Mouse (Mus musculus) liver, embryonic 13.5 days (tissue): ENCODE data around the gene Asb13. TPM values are rescaled to one million over a fixed set of nuclear protein-coding genes. Genes with fewer than 3 reads are reported as not detected.

Experiments used
- ATAC-seq: fragments of 200-750 bp; cut with Nextera tagmentation; 2 replicates; pipeline ENCODE4 v1.8.0; 2017; ENCODE audit warnings: low read depth, mild to moderate bottlenecking, moderate number of reproducible peaks, moderate library complexity
- DNase-seq: peaks from one replicate; pipeline ENCODE4 v3.0.0; 2022
- H3K27ac ChIP-seq: fragments of 300-500 bp; sonication (generic); 2 replicates; pipeline ENCODE4 v1.5.1; 2015; ENCODE audit warnings: moderate library complexity, mild to moderate bottlenecking, inconsistent platforms
- H3K27me3 ChIP-seq: fragments of 300-500 bp; sonication (generic); 2 replicates; pipeline ENCODE4 v1.6.1; 2015; ENCODE audit warnings: mild to moderate bottlenecking, inconsistent platforms
- H3K36me3 ChIP-seq: fragments of 300-500 bp; sonication (generic); 2 replicates; pipeline ENCODE4 v1.6.1; 2015; ENCODE audit warnings: mild to moderate bottlenecking, inconsistent platforms
- H3K4me1 ChIP-seq: fragments of 300-500 bp; sonication (generic); replicated peaks from 2 replicates; pipeline ENCODE4 v1.6.1; 2015; ENCODE audit warnings: inconsistent platforms
- H3K4me2 ChIP-seq: fragments of 300-500 bp; sonication (generic); 2 replicates; pipeline ENCODE4 v1.6.1; 2015; ENCODE audit warnings: inconsistent platforms, mild to moderate bottlenecking, moderate library complexity
- H3K4me3 ChIP-seq: fragments of 300-500 bp; sonication (generic); replicated peaks from 2 replicates; pipeline ENCODE4 v1.5.1; 2015; ENCODE audit warnings: mild to moderate bottlenecking, inconsistent platforms
- H3K9ac ChIP-seq: fragments of 300-500 bp; sonication (generic); 2 replicates; pipeline ENCODE4 v1.6.1; 2015; ENCODE audit warnings: mild to moderate bottlenecking, inconsistent platforms
- H3K9me3 ChIP-seq: fragments of 300-500 bp; sonication (generic); replicated peaks from 2 replicates; pipeline ENCODE4 v1.6.1; 2016; ENCODE audit warnings: inconsistent platforms
- WGBS: fragments of 180-500 bp; shearing (Covaris S2); methylation state at CpG from one replicate; pipeline ENCODE4 v1.1.7; 2015; ENCODE audit not compliant: insufficient replicate concordance; 5-methylcytosine and 5-hydroxymethylcytosine counted together
- polyA plus RNA-seq: library from polyadenylated mRNA; unstranded; fragments of >200 nt; fragmentation: Nextera tagmentation; extraction: Ambion mirVana; gene quantifications from 2 replicates; pipeline ENCODE4 v1.2.1, GENCODE M21; 2015

The Asb13 gene
- polyA plus RNA-seq, 1 experiment from 2014 or later = 2.1 TPM

GRCm38 (mm10) chr13:3635076-3635475, 1.2 kb downstream of the Asb13 start:
- Histone ChIP-seq H3K27ac (no peak overlapping the region), H3K4me1 (peaks cover 14% of the 10 kb centered on the region), H3K9ac (no peak overlapping the region), H3K27me3 (peaks cover 3% of the 10 kb centered on the region; the same call in 1 of the 2 replicates), H3K4me3 (no peak overlapping the region), H3K36me3 (no peaks in the 10 kb centered on the region), H3K4me2 (no peak overlapping the region), H3K9me3 (no peaks in the 10 kb centered on the region)
- ATAC-seq (no peak), DNase-seq (no peak)
- 65% methylated on average over 3 of the region's 3 CpGs for WGBS

GRCm38 (mm10) chr13:3636797-3637196, 3.0 kb downstream of the Asb13 start:
- ATAC-seq = no peak
- no peak for DNase-seq
- peaks cover 14% of the 10 kb centered on the region for H3K4me1 ChIP-seq
- H3K4me3 ChIP-seq = no peak overlapping the region
- H3K9ac ChIP-seq = no peak overlapping the region
- peaks cover 3% of the 10 kb centered on the region; the same call in 1 of the 2 replicates for H3K27me3 ChIP-seq
- H3K36me3 ChIP-seq = no peaks in the 10 kb centered on the region
- no peaks in the 10 kb centered on the region for H3K9me3 ChIP-seq
- no peak overlapping the region for H3K27ac ChIP-seq
- 49% methylated on average over 11 of the region's 11 CpGs for WGBS
- H3K4me2 ChIP-seq = peak overlapping the region; percentile 17; the same call in 1 of the 2 replicates

GRCm38 (mm10) chr13:3642049-3642448, 8.2 kb downstream of the Asb13 start:
- H3K27ac ChIP-seq = no peak overlapping the region
- WGBS = 67% methylated on average over 9 of the region's 9 CpGs
- no peak for DNase-seq
- H3K27me3 ChIP-seq = no peaks in the 10 kb centered on the region
- peak; percentile 34; the same call in 1 of the 2 replicates for ATAC-seq
- no peak overlapping the region for H3K9ac ChIP-seq
- H3K4me1 ChIP-seq = peaks cover 10% of the 10 kb centered on the region
- H3K9me3 ChIP-seq = no peaks in the 10 kb centered on the region
- H3K36me3 ChIP-seq = no peaks in the 10 kb centered on the region
- no peak overlapping the region for H3K4me2 ChIP-seq
- no peak overlapping the region for H3K4me3 ChIP-seq

- Histone ChIP-seq H3K9ac (no peak overlapping the region), H3K36me3 (no peaks in the 10 kb centered on the region), H3K4me2 (no peak overlapping the region), H3K27me3 (no peaks in the 10 kb centered on the region), H3K4me1 (peaks cover 9% of the 10 kb centered on the region; the same call in 1 of the 2 replicates), H3K4me3 (no peak overlapping the region), H3K27ac (no peak overlapping the region), H3K9me3 (no peaks in the 10 kb centered on the region)
- DNase-seq (no peak), ATAC-seq (no peak)
- WGBS = 60% methylated on average over 5 of the region's 5 CpGs
Observed at GRCm38 (mm10) chr13:3642538-3642937, 8.7 kb downstream of the Asb13 start.

GRCm38 (mm10) chr13:3644871-3645270, 11.0 kb downstream of the Asb13 start:
- Histone ChIP-seq H3K27me3 (no peaks in the 10 kb centered on the region), H3K27ac (no peak overlapping the region), H3K4me3 (no peak overlapping the region), H3K9me3 (no peaks in the 10 kb centered on the region), H3K36me3 (0 out of 2 replicates have a peak, but pooled peaks cover 3% of the 10 kb centered on the region), H3K4me1 (0 out of 2 replicates have a peak, but pooled peaks cover 5% of the 10 kb centered on the region), H3K9ac (no peak overlapping the region), H3K4me2 (no peak overlapping the region)
- WGBS = 75% methylated on average over 5 of the region's 5 CpGs
- no peak for DNase-seq
- ATAC-seq = no peak

- H3K9me3 ChIP-seq = no peaks in the 10 kb centered on the region
- H3K9ac ChIP-seq = no peak overlapping the region
- ATAC-seq (no peak), DNase-seq (no peak)
- H3K4me3 ChIP-seq = no peak overlapping the region
- H3K27me3 ChIP-seq = no peaks in the 10 kb centered on the region
- no peak overlapping the region for H3K4me2 ChIP-seq
- H3K27ac ChIP-seq = peak overlapping the region; percentile 34; the same call in 1 of the 2 replicates
- 50% methylated on average over 3 of the region's 3 CpGs for WGBS
- 0 out of 2 replicates have a peak, but pooled peaks cover 3% of the 10 kb centered on the region for H3K36me3 ChIP-seq
- H3K4me1 ChIP-seq = 0 out of 2 replicates have a peak, but pooled peaks cover 5% of the 10 kb centered on the region
Observed at GRCm38 (mm10) chr13:3645919-3646318, 12.1 kb downstream of the Asb13 start.

- Histone ChIP-seq H3K36me3 (0 out of 2 replicates have a peak, but pooled peaks cover 3% of the 10 kb centered on the region), H3K9me3 (no peaks in the 10 kb centered on the region), H3K27ac (peak overlapping the region; percentile 3; the same call in 1 of the 2 replicates), H3K4me3 (no peak overlapping the region), H3K4me2 (no peak overlapping the region), H3K9ac (no peak overlapping the region), H3K4me1 (0 out of 2 replicates have a peak, but pooled peaks cover 5% of the 10 kb centered on the region), H3K27me3 (no peaks in the 10 kb centered on the region)
- ATAC-seq = 0 out of 2 replicates have a peak, but pooled peaks have one; percentile 27
- WGBS = 73% methylated on average over 7 of the region's 7 CpGs
- no peak for DNase-seq
Observed at GRCm38 (mm10) chr13:3646566-3646965, 12.7 kb downstream of the Asb13 start.

- Histone ChIP-seq H3K4me3 (no peak overlapping the region), H3K9me3 (no peaks in the 10 kb centered on the region), H3K4me1 (0 out of 2 replicates have a peak, but pooled peaks cover 3% of the 10 kb centered on the region), H3K27me3 (no peaks in the 10 kb centered on the region), H3K36me3 (0 out of 2 replicates have a peak, but pooled peaks cover 5% of the 10 kb centered on the region), H3K4me2 (no peak overlapping the region), H3K27ac (no peak overlapping the region), H3K9ac (no peak overlapping the region)
- no peak for ATAC-seq
- DNase-seq = no peak
- WGBS = 64% methylated on average over 4 of the region's 4 CpGs
Observed at GRCm38 (mm10) chr13:3650569-3650968, 16.7 kb downstream of the Asb13 start.

- ATAC-seq (no peak), DNase-seq (no peak)
- no peaks in the 10 kb centered on the region for H3K4me1 ChIP-seq
- 70% methylated on average over 2 of the region's 2 CpGs for WGBS
- H3K9me3 ChIP-seq = no peaks in the 10 kb centered on the region
- H3K27me3 ChIP-seq = no peaks in the 10 kb centered on the region
- H3K4me3 ChIP-seq = no peak overlapping the region
- H3K4me2 ChIP-seq = no peak overlapping the region
- H3K36me3 ChIP-seq = 0 out of 2 replicates have a peak, but pooled peaks cover 2% of the 10 kb centered on the region
- no peak overlapping the region for H3K9ac ChIP-seq
- H3K27ac ChIP-seq = no peak overlapping the region
Observed at GRCm38 (mm10) chr13:3654432-3654831, 20.6 kb downstream of the Asb13 start.

- no peak overlapping the region for H3K9ac ChIP-seq
- no peaks in the 10 kb centered on the region for H3K36me3 ChIP-seq
- no peaks in the 10 kb centered on the region for H3K9me3 ChIP-seq
- H3K27ac ChIP-seq = no peak overlapping the region
- no peak overlapping the region for H3K4me2 ChIP-seq
- WGBS = 49% methylated on average over 16 of the region's 16 CpGs
- no peaks in the 10 kb centered on the region for H3K4me1 ChIP-seq
- no peak overlapping the region for H3K4me3 ChIP-seq
- DNase-seq (no peak), ATAC-seq (peak; percentile 47; the same call in 1 of the 2 replicates)
- no peaks in the 10 kb centered on the region for H3K27me3 ChIP-seq
Observed at GRCm38 (mm10) chr13:3659163-3660160, 25.6 kb downstream of the Asb13 start.

- Histone ChIP-seq H3K4me3 (no peak overlapping the region), H3K4me2 (no peak overlapping the region), H3K9ac (no peak overlapping the region), H3K36me3 (no peaks in the 10 kb centered on the region), H3K4me1 (peaks cover 2% of the 10 kb centered on the region; the same call in 1 of the 2 replicates), H3K9me3 (no peaks in the 10 kb centered on the region), H3K27me3 (no peaks in the 10 kb centered on the region), H3K27ac (no peak overlapping the region)
- ATAC-seq (no peak), DNase-seq (no peak)
- 52% methylated on average over 3 of the region's 3 CpGs for WGBS
Observed at GRCm38 (mm10) chr13:3664241-3664640, 30.4 kb downstream of the Asb13 start.
